Mouse (Mus musculus) erythroblast, embryonic 14.5 days (primary cell): ENCODE measurements around the gene Ntn4. TPM values are rescaled to one million over a fixed set of nuclear protein-coding genes. Genes with fewer than 3 reads are reported as not detected.

Source experiments
- H3K27me3 ChIP-seq: 2 replicates; pipeline ENCODE4 v1.6.1; 2012; ENCODE audit warnings: inconsistent platforms; ENCODE audit not compliant: control insufficient read depth
- H3K36me3 ChIP-seq: 2 replicates; pipeline ENCODE4 v1.6.1; 2012; ENCODE audit warnings: mild to moderate bottlenecking, inconsistent platforms; ENCODE audit not compliant: control insufficient read depth
- H3K4me1 ChIP-seq: 2 replicates; pipeline ENCODE4 v1.6.1; 2012; ENCODE audit warnings: inconsistent platforms; ENCODE audit not compliant: control insufficient read depth
- H3K4me3 ChIP-seq: replicated peaks from 2 replicates; pipeline ENCODE3; 2012; ENCODE audit warnings: moderate library complexity, mild to moderate bottlenecking, inconsistent platforms
- H3K9me3 ChIP-seq: 2 replicates; pipeline ENCODE4 v1.6.1; 2012; ENCODE audit warnings: low read length, inconsistent platforms, mixed read lengths; ENCODE audit not compliant: control insufficient read depth
- GATA1 ChIP-seq: IDR thresholded peaks from 2 replicates; pipeline ENCODE4 v1.6.1; 2012; ENCODE audit warnings: low read length, inconsistent platforms, mixed read lengths
- TAL1 ChIP-seq: IDR thresholded peaks from 3 replicates; pipeline ENCODE4 v1.6.1; 2012; ENCODE audit warnings: low read length, inconsistent platforms, mixed read lengths
- polyA plus RNA-seq: library from polyadenylated mRNA; stranded (reverse); fragments of >175 nt; gene quantifications from 2 replicates; pipeline ENCODE4 v1.2.3, GENCODE M21; 2012

The Ntn4 gene
- polyA plus RNA-seq, 1 experiment, result not detected

GRCm38 (mm10) chr10:93649127-93649526 is 8.6 kb downstream of the Ntn4 start:
- TF ChIP-seq TAL1 (no peak), GATA1 (no peak)
- Histone ChIP-seq H3K4me3 (no peak overlapping the region), H3K27me3 (peaks cover 15% of the 10 kb centered on the region), H3K36me3 (no peaks in the 10 kb centered on the region), H3K9me3 (no peaks in the 10 kb centered on the region), H3K4me1 (peaks cover 12% of the 10 kb centered on the region)

DNA sequence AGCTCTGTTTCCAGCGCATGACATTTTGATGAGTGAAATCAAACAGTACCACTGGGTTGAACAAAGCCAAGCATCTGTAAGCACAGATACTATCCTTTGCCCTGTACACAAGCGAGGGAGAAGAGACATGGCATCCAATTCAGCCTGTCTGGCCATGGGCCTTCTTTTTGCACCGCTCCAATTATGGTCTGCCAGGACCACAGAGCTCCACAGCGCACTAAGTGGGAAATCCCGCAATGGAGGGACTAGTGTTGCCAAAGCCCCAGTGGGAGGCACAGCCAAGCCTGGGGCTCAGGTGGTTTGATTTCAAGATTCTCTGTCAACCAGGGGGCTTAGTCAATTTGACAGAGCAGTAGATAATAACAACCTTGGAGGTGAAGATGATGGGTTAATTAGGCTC is 9.1 kb downstream of the Ntn4 start:
- Histone ChIP-seq H3K4me3 (no peak overlapping the region), H3K27me3 (peaks cover 14% of the 10 kb centered on the region), H3K4me1 (peaks cover 12% of the 10 kb centered on the region), H3K36me3 (no peaks in the 10 kb centered on the region), H3K9me3 (no peaks in the 10 kb centered on the region)
- TF ChIP-seq GATA1 (no peak), TAL1 (no peak)

- H3K4me3 ChIP-seq, result no peak overlapping the region
- H3K9me3 ChIP-seq, result no peaks in the 10 kb centered on the region
- no peak for TF ChIP-seq TAL1
- TF ChIP-seq GATA1, result no peak
- H3K36me3 ChIP-seq, result no peaks in the 10 kb centered on the region
- peaks cover 15% of the 10 kb centered on the region for H3K27me3 ChIP-seq
- H3K4me1 ChIP-seq, result peaks cover 5% of the 10 kb centered on the region; the same call in 1 of the 2 replicates
These were observed 12.8 kb downstream of the Ntn4 start for GRCm38 (mm10) chr10:93653322-93653721.

GRCm38 (mm10) chr10:93655428-93655827 is 14.9 kb downstream of the Ntn4 start:
- Histone ChIP-seq H3K27me3 (peaks cover 15% of the 10 kb centered on the region), H3K9me3 (no peaks in the 10 kb centered on the region), H3K4me3 (no peak overlapping the region), H3K4me1 (no peaks in the 10 kb centered on the region), H3K36me3 (no peaks in the 10 kb centered on the region)
- TF ChIP-seq GATA1 (no peak), TAL1 (no peak)

DNA sequence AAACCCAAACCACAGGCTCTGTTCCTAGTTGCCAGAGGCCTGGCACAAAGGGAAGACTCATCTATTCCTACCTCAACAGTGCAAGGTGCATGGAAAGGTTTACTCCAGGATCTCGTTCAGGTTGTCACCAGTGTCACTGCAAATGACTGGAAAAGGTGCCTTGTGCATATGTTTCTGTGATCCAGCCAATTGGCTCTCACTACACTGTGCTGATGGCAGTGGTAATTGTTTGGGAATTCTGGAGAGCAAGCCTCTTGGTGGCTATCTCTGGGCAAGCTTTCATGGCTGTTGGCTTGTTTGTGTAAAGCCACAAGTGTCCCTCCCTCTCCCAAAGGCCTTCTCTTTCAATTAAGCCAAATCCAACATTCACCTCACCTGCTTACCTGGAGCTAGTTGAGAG is 19.3 kb downstream of the Ntn4 start:
- no peak overlapping the region for H3K4me3 ChIP-seq
- no peaks in the 10 kb centered on the region for H3K36me3 ChIP-seq
- no peaks in the 10 kb centered on the region for H3K9me3 ChIP-seq
- H3K4me1 ChIP-seq, result peaks cover 3% of the 10 kb centered on the region
- H3K27me3 ChIP-seq, result peaks cover 4% of the 10 kb centered on the region; the same call in 1 of the 2 replicates
- TF ChIP-seq TAL1 (no peak), GATA1 (no peak)

DNA sequence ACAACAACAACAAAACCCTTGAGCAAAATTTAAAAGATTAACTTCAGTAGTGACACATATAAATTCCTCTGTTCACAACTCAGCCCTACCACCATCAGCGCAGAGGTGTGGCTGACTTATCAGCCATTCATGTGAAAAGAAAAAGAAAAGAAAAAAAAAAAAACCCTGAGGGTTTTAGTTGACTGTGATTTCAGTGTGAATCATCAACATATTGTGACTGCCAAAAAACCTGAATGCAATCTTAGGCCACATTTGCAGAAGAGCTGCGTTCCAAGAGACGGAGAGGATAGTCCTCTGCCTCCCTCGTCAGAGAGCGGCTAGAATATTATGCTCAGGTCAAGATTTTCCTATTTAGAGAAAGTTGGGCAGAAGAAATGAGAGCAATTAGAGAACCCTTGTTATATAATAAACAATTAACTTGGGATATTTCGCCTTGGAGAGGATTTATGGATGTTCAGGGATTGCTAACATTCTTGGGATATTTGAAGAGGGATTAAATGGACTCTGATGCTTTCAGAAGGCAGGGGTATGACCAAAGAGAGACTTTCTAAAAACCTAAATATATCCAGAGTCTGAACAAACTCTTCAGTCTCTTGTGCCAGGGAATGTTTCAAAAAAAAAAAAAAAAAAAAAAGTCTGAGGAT is 21.0 kb downstream of the Ntn4 start:
- H3K9me3 ChIP-seq, result peaks cover 4% of the 10 kb centered on the region
- TF ChIP-seq GATA1 (no peak), TAL1 (no peak)
- no peak overlapping the region for H3K4me3 ChIP-seq
- H3K27me3 ChIP-seq, result no peaks in the 10 kb centered on the region
- peaks cover 15% of the 10 kb centered on the region for H3K4me1 ChIP-seq
- no peaks in the 10 kb centered on the region for H3K36me3 ChIP-seq

DNA sequence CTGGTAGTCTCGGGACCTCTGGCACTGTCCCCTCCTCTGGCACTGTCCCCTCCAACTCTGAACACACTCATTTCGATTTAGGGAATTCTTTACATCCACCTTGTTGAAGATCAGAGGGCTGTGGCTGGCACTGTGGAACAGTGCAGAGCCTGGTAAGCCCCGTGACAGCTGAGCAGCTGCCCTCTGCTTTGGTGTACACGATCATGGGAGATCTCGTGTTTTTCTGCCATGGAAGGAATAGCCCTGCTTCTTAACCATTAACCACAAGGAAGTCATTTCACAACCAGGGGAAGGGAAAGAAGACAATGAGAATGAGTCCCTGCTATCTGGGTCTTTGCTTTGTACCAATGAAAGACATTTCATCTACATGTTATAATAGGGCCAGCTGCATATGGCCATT is 21.5 kb downstream of the Ntn4 start:
- peaks cover 4% of the 10 kb centered on the region for H3K9me3 ChIP-seq
- TF ChIP-seq GATA1 (no peak), TAL1 (no peak)
- H3K27me3 ChIP-seq, result no peaks in the 10 kb centered on the region
- peaks cover 20% of the 10 kb centered on the region for H3K4me1 ChIP-seq
- no peak overlapping the region for H3K4me3 ChIP-seq
- no peaks in the 10 kb centered on the region for H3K36me3 ChIP-seq

- Histone ChIP-seq H3K9me3 (peaks cover 4% of the 10 kb centered on the region), H3K36me3 (no peaks in the 10 kb centered on the region), H3K4me3 (no peak overlapping the region), H3K4me1 (peaks cover 51% of the 10 kb centered on the region), H3K27me3 (no peaks in the 10 kb centered on the region)
- TF ChIP-seq GATA1 (no peak), TAL1 (peak; percentile 70)
These were observed 25.7 kb downstream of the Ntn4 start for GRCm38 (mm10) chr10:93666222-93666621.

DNA sequence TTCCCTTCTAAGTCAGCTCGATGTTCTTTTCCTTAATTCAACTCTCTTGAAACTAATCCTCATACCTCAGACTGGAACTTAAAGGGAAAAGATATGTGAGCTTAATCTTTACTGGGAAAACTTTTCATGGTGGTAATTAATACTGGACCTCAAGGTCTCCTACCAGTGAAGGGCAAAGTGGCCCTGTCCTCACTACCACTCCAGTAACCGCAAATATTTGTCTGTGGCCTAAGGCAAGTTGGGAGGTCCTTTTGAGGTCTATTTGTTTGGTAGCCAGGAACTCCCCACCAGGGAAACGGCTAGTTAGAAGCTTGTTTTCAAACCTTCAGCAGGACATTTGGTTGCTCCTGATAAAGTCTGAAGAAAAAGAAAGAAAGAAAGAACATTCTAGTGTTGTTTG is 26.5 kb downstream of the Ntn4 start:
- H3K4me1 ChIP-seq, result peaks cover 55% of the 10 kb centered on the region
- H3K36me3 ChIP-seq, result no peaks in the 10 kb centered on the region
- H3K4me3 ChIP-seq, result no peak overlapping the region
- TF ChIP-seq GATA1 (no peak), TAL1 (no peak)
- peaks cover 4% of the 10 kb centered on the region for H3K9me3 ChIP-seq
- H3K27me3 ChIP-seq, result no peaks in the 10 kb centered on the region
